Mouse (Mus musculus) kidney, embryonic 14.5 days (tissue): ENCODE results near the gene Bpi. TPM values are rescaled to one million over a fixed set of nuclear protein-coding genes. Genes with fewer than 3 reads are reported as not detected.

Experiments used
- ATAC-seq: fragments of 200-750 bp; cut with Nextera tagmentation; 2 replicates; pipeline ENCODE4 v1.8.0; 2017; ENCODE audit warnings: moderate number of reproducible peaks, mild to moderate bottlenecking, moderate TSS enrichment, moderate library complexity; ENCODE audit not compliant: low FRiP score, low TSS enrichment
- H3K27ac ChIP-seq: fragments of 300-500 bp; sonication (generic); 2 replicates; pipeline ENCODE4 v1.5.1; 2014; ENCODE audit warnings: low read depth, mild to moderate bottlenecking, low read length, moderate library complexity, mixed read lengths
- H3K27me3 ChIP-seq: fragments of 300-500 bp; sonication (generic); 2 replicates; pipeline ENCODE4 v1.6.1; 2014; ENCODE audit warnings: mild to moderate bottlenecking, low read length; ENCODE audit not compliant: control insufficient read depth, insufficient read depth
- H3K36me3 ChIP-seq: fragments of 300-500 bp; sonication (generic); 2 replicates; pipeline ENCODE4 v1.6.1; 2014; ENCODE audit warnings: low read length, mixed read lengths; ENCODE audit not compliant: control insufficient read depth, insufficient read depth
- H3K4me1 ChIP-seq: fragments of 300-500 bp; sonication (generic); 2 replicates; pipeline ENCODE4 v1.6.1; 2014; ENCODE audit warnings: low read length, mixed read lengths; ENCODE audit not compliant: control insufficient read depth, insufficient read depth
- H3K4me2 ChIP-seq: fragments of 300-500 bp; sonication (generic); replicated peaks from 2 replicates; pipeline ENCODE4 v1.6.1; 2014; ENCODE audit warnings: low read depth, mild to moderate bottlenecking, low read length
- H3K4me3 ChIP-seq: fragments of 300-500 bp; sonication (generic); 2 replicates; pipeline ENCODE4 v1.5.1; 2014; ENCODE audit warnings: mild to moderate bottlenecking, low read length
- H3K9ac ChIP-seq: fragments of 300-500 bp; sonication (generic); 2 replicates; pipeline ENCODE4 v1.6.1; 2014; ENCODE audit warnings: low read depth, mild to moderate bottlenecking, low read length, moderate library complexity
- H3K9me3 ChIP-seq: fragments of 300-500 bp; sonication (generic); 2 replicates; pipeline ENCODE4 v1.6.1; 2016; ENCODE audit warnings: low read length; ENCODE audit not compliant: control insufficient read depth
- WGBS: fragments of 180-500 bp; shearing (Covaris S2); extraction: QIAGEN DNeasy Blood & Tissue Kit; methylation state at CpG from one replicate; pipeline ENCODE4 v1.1.7; 2014; 5-methylcytosine and 5-hydroxymethylcytosine counted together
- polyA plus RNA-seq: library from polyadenylated mRNA; unstranded; fragments of >200 nt; fragmentation: Nextera tagmentation; extraction: Ambion mirVana; gene quantifications from 2 replicates; pipeline ENCODE4 v1.2.1, GENCODE M21; 2014

Bpi gene
- polyA plus RNA-seq, 1 experiment from 2014 or later: 0.19 TPM

DNA sequence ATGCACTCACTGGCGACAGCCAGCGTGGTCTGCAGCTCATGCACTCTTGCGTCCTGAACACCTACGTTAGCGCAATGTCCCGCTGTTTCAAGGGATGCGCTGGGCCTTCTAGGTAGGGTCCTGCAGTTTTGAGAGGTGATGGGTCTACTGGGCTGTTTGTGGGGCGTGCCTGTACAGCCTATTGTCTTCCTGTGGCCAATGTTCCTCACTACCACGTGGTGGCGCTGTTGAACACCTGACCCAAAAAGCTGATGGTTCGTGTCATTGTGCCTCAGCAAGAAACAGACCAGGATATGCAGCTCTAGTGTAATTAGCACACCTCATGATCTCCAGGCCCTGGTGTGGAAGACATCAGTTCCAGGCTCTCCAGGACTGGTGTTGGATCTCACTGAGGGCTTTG, 26.7 kb downstream of the Bpi start:
- peak; percentile 63 for ATAC-seq
- no peak overlapping the region for H3K4me3 ChIP-seq
- no peak overlapping the region for H3K9ac ChIP-seq
- no peaks in the 10 kb centered on the region for H3K9me3 ChIP-seq
- H3K27ac ChIP-seq: no peak overlapping the region
- H3K4me2 ChIP-seq: no peak overlapping the region
- 25% methylated on average over 11 of the region's 11 CpGs for WGBS
- no peaks in the 10 kb centered on the region for H3K36me3 ChIP-seq
- no peaks in the 10 kb centered on the region for H3K27me3 ChIP-seq
- no peaks in the 10 kb centered on the region for H3K4me1 ChIP-seq

DNA sequence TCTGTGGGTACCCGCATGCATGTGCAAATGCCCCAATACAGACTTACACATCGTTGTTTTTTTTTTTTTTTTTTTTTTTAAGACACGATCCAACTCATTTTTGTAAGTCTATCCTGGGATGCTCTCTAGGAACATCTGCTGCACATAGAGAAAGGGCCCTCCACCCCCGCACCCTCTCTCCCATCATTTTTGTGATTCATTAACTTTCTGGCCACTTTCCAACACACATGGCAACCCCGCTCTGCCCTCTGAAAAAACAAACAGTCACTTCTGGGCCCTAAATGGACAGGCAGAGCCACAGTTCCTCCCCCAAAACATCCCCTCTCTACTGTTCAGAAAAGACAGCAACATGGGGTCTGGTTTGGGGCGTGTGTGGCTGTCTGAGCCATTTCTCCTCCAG, 27.8 kb downstream of the Bpi start:
- no peaks in the 10 kb centered on the region for H3K9me3 ChIP-seq
- no peak for ATAC-seq
- H3K27me3 ChIP-seq: no peaks in the 10 kb centered on the region
- 49% methylated on average over 6 of the region's 6 CpGs for WGBS
- no peak overlapping the region for H3K27ac ChIP-seq
- no peak overlapping the region for H3K4me2 ChIP-seq
- H3K36me3 ChIP-seq: no peaks in the 10 kb centered on the region
- no peaks in the 10 kb centered on the region for H3K4me1 ChIP-seq
- no peak overlapping the region for H3K4me3 ChIP-seq
- H3K9ac ChIP-seq: no peak overlapping the region

DNA sequence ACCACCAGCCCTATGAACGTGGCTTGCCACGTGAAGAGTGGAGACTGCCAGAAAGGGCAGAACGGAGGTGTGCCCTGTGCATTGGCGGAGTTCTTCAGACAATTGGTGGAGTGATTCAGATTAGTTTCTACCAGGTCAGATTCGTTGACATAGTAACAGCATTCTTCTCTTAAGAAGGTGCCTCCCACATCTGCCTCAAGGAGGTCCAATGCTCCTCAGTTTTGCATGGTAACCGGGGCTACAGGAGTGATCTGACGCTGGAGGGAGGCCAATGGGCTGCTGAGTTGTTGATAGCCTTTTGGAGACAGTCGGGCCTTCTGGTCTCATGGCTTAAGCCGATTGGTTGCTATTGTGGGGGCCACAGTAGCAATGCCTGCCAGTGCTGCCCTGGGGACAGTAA, 37.8 kb downstream of the Bpi start:
- no peak overlapping the region for H3K9ac ChIP-seq
- no peak overlapping the region for H3K4me2 ChIP-seq
- H3K36me3 ChIP-seq: no peaks in the 10 kb centered on the region
- ATAC-seq: 0 out of 2 replicates have a peak, but pooled peaks have one; percentile 32
- H3K4me3 ChIP-seq: no peak overlapping the region
- H3K9me3 ChIP-seq: no peaks in the 10 kb centered on the region
- H3K27me3 ChIP-seq: no peaks in the 10 kb centered on the region
- H3K4me1 ChIP-seq: 0 out of 2 replicates have a peak, but pooled peaks cover 4% of the 10 kb centered on the region
- H3K27ac ChIP-seq: no peak overlapping the region
- 59% methylated on average over 9 of the region's 9 CpGs for WGBS

DNA sequence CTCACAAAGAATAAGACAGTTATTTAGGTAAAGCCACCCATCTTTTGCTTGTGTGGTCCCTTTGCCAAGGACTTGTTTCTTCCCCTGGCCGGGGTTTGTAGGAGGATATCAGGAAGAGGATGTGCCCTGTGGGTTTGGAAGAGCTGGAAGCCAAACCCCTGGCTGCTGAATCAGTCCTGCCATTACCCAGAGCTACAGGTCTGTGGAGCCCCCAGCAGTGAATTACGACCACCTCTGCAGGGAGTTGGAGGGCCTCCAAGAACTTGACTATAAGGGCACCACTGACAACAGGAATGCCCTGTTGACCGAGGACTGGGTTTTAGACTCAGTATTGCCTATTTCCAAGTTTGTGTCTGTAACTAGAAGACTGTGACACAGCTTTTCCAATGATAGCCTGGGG, 41.3 kb downstream of the Bpi start:
- no peaks in the 10 kb centered on the region for H3K27me3 ChIP-seq
- H3K9ac ChIP-seq: no peak overlapping the region
- H3K36me3 ChIP-seq: no peaks in the 10 kb centered on the region
- 84% methylated on average over 3 of the region's 3 CpGs for WGBS
- ATAC-seq: no peak
- H3K4me2 ChIP-seq: no peak overlapping the region
- H3K27ac ChIP-seq: no peak overlapping the region
- no peaks in the 10 kb centered on the region for H3K9me3 ChIP-seq
- H3K4me3 ChIP-seq: no peak overlapping the region
- 0 out of 2 replicates have a peak, but pooled peaks cover 4% of the 10 kb centered on the region for H3K4me1 ChIP-seq

DNA sequence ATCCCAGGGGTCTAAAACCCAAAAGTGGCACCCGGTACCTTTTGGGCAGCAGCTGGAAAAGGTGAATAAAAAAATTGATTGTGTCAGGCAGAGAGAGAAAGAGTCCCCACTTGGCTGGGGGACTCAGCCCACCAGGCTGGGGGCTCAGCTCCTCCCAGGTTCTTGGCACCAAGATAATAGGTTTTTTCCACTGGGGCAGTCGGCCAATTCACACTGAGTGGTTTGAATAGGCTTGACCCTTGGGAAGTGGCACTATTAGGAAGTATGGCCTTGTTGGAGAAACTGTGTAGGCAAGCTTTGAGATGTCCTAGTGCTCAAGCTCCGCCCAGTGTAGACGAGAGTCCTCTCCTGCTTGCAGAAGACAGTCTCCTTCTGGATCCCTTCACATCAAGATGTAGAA, 41.8 kb downstream of the Bpi start:
- no peaks in the 10 kb centered on the region for H3K27me3 ChIP-seq
- H3K9ac ChIP-seq: no peak overlapping the region
- no peak overlapping the region for H3K27ac ChIP-seq
- H3K9me3 ChIP-seq: no peaks in the 10 kb centered on the region
- H3K4me1 ChIP-seq: 0 out of 2 replicates have a peak, but pooled peaks cover 4% of the 10 kb centered on the region
- H3K36me3 ChIP-seq: no peaks in the 10 kb centered on the region
- ATAC-seq: no peak
- 85% methylated on average over 4 of the region's 4 CpGs for WGBS
- H3K4me3 ChIP-seq: no peak overlapping the region
- H3K4me2 ChIP-seq: no peak overlapping the region

DNA sequence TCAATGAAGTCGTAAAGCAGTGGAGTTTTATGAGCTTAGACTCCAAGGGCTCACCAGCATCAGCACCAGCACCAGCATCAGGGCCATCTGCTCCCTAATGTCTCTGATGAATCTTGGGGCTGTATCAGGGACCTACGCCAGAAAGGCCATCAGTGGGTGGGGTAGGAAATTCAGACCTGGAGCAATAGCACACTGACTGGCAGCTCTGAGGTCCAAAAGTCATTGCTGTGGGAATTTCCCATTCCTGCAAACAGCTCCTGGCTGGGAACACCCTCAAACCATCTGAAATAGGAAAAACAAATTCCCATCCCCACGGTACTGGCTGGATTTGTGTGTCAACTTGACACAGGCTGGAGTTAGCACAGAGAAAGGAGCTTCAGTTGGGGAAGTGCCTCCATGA, 44.9 kb downstream of the Bpi start:
- Histone ChIP-seq H3K9me3 (no peaks in the 10 kb centered on the region), H3K27me3 (no peaks in the 10 kb centered on the region), H3K27ac (no peak overlapping the region), H3K9ac (no peak overlapping the region), H3K4me2 (no peak overlapping the region), H3K36me3 (no peaks in the 10 kb centered on the region), H3K4me1 (peaks cover 13% of the 10 kb centered on the region), H3K4me3 (no peak overlapping the region)
- ATAC-seq: no peak
- WGBS: 68% methylated on average over 3 of the region's 3 CpGs

DNA sequence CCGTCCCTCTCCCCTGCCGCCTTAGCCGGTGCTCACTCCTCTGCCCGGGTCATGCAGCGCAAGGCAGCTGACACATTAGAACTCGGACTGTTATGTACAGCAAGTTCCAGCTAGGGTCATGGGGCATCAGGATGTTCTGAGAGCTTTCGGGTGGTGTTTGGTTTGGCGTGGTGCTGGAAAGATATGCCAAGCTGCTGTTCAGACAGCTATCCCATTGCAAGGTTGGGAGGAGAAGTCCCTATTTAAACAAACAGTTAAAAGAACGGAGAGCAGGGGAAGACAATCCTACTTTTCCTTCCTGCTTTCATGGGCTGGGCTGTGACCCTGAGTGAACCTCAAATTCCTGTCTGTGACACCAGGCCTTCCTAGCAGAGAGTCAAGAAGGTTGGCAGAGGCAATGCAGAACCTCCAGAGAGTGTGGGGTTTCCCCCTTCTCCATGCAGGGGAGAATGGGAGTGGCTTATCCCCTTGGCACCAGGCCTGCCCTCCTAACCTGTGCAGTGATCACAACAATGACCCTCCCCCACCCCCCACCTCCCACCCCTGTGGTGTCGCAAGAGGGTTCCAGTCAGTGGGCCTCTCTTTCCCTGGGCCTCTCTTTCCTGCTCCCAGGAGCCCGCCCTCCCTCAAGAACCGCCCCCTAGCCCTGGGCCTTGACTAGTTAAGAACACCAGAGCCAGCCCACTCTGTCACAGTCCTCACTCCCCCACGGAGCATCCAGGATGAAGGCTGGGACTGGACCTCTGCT, 48.2 kb downstream of the Bpi start, which contains the start of gene Lbp:
Lbp (plus strand) TSS at position 546 of the 748 bp plus-strand sequence.
- H3K9me3 ChIP-seq: no peaks in the 10 kb centered on the region
- peaks cover 13% of the 10 kb centered on the region for H3K4me1 ChIP-seq
- peak within 1 kb of the TSS; percentile 83 for H3K27ac ChIP-seq
- ATAC-seq: peak; percentile 91
- H3K4me2 ChIP-seq: peak within 1 kb of the TSS; percentile 37
- 14% methylated on average over 11 of the region's 13 CpGs for WGBS
- H3K9ac ChIP-seq: peak within 1 kb of the TSS; percentile 40; the same call in 1 of the 2 replicates
- no peaks in the 10 kb centered on the region for H3K36me3 ChIP-seq
- H3K4me3 ChIP-seq: peak within 1 kb of the TSS; percentile 21
- H3K27me3 ChIP-seq: no peaks in the 10 kb centered on the region

DNA sequence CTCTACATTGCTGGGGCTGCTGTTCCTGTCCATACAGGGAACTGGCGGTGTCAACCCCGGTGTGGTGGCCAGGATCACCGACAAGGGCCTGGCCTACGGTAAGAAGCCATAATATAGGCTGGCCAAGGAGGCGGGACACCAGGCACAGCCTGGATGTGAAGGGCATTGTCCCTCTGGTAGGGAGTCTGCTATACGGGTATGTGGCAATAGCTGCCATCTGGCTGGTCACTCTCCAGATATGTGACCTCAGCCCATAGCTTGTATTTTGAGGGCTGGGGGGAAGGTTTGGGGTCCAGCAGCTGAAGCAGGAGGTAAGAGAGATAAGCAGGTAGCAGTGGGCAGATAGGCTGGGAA, 48.8 kb downstream of the Bpi start:
- peak; percentile 54; the same call in 1 of the 2 replicates for ATAC-seq
- H3K9ac ChIP-seq: peak overlapping the region; percentile 40; the same call in 1 of the 2 replicates
- H3K4me3 ChIP-seq: peak overlapping the region; percentile 21
- 20% methylated on average over 6 of the region's 6 CpGs for whole genome bisulfite sequencing
- no peaks in the 10 kb centered on the region for H3K27me3 ChIP-seq
- peaks cover 13% of the 10 kb centered on the region for H3K4me1 ChIP-seq
- peak overlapping the region; percentile 83 for H3K27ac ChIP-seq
- peak overlapping the region; percentile 37 for H3K4me2 ChIP-seq
- H3K9me3 ChIP-seq: no peaks in the 10 kb centered on the region
- H3K36me3 ChIP-seq: no peaks in the 10 kb centered on the region

DNA sequence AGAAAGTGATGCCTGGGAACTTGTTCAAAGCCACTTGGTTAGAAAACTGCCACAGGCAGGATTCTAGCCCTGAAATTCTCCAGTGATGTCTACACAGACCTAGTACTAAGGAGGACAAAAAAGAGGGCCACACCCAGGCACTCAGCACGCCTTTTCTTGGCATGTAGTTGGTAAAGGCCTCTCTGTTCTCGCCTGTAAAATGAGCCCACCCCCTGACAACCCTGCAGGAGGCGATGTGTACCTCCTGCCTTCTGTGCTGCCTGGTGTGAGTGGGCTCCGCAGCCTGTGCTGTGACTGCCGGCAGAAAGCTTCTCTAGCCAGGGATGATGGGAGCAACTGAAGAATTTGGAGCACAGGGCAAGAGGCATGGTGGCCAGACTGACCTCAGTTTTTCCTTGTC, 50.4 kb downstream of the Bpi start:
- 58% methylated on average over 5 of the region's 5 CpGs for WGBS
- no peak overlapping the region for H3K4me2 ChIP-seq
- no peak for ATAC-seq
- H3K9ac ChIP-seq: no peak overlapping the region
- no peak overlapping the region for H3K4me3 ChIP-seq
- H3K27ac ChIP-seq: no peak overlapping the region
- no peaks in the 10 kb centered on the region for H3K9me3 ChIP-seq
- no peaks in the 10 kb centered on the region for H3K36me3 ChIP-seq
- H3K27me3 ChIP-seq: no peaks in the 10 kb centered on the region
- H3K4me1 ChIP-seq: peaks cover 13% of the 10 kb centered on the region
